Mouse (Mus musculus) liver, postnatal 0 days (tissue): ENCODE measurements around the gene Il1r1.

Experiments
- CTCF ChIP-seq: sonication (generic); IDR thresholded peaks from 2 replicates; pipeline ENCODE4 v1.5.1; 2016; ENCODE audit warnings: antibody characterized with exemption, low read depth
- EP300 ChIP-seq: IDR thresholded peaks from 2 replicates; pipeline ENCODE4 v1.6.1; 2016; ENCODE audit warnings: antibody characterized with exemption, low read depth, mild to moderate bottlenecking

DNA sequence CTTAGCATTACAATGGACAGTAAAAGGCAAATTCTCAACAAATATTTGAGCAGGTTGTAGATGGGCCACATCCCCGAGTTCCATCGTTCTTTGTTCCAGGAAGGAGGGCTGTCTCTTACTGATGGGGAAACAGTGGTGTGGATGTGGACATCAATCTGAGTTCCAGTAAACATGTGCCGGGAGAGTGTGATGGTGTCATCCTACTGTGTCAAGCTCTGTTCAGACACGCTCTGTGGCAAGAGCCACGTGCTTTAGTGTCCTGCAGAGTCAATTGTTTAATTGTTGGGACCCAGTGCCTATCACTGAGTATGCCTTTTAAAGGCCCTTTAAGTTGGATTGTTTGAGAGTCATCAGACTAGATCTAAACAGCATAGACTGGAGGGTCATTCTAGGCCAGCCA lies 49.8 kb upstream of the Il1r1 start:
- TF ChIP-seq CTCF, result no peak
- peak; percentile 50; the same call in 1 of the 2 replicates for TF ChIP-seq EP300
